Mouse (Mus musculus) small intestine, adult 2 months (tissue): ENCODE measurements around the gene Gm43552. TPM values are rescaled to one million over a fixed set of nuclear protein-coding genes. Genes with fewer than 3 reads are reported as not detected.

Source experiments
- H3K27ac ChIP-seq: fragments of 200-500 bp; 2 replicates; pipeline ENCODE4 v1.5.1; 2012; ENCODE audit warnings: low read depth, low read length, control low read depth, inconsistent platforms; ENCODE audit not compliant: insufficient read depth
- H3K27me3 ChIP-seq: fragments of 200-500 bp; 2 replicates; pipeline ENCODE4 v1.6.1; 2012; ENCODE audit warnings: mild to moderate bottlenecking, moderate library complexity, low read length, inconsistent platforms; ENCODE audit not compliant: control insufficient read depth, insufficient read depth
- H3K36me3 ChIP-seq: fragments of 200-500 bp; 2 replicates; pipeline ENCODE4 v1.6.1; 2012; ENCODE audit warnings: mild to moderate bottlenecking, low read length, control low read depth, inconsistent platforms; ENCODE audit not compliant: control insufficient read depth, insufficient read depth
- H3K4me1 ChIP-seq: fragments of 200-500 bp; 2 replicates; pipeline ENCODE4 v1.6.1; 2012; ENCODE audit warnings: low read length, inconsistent platforms, mixed read lengths; ENCODE audit not compliant: control insufficient read depth, insufficient read depth, insufficient read length
- H3K4me3 ChIP-seq: fragments of 200-500 bp; 2 replicates; pipeline ENCODE4 v1.5.1; 2012; ENCODE audit warnings: low read depth, mild to moderate bottlenecking, control low read depth, inconsistent platforms, low read length, moderate library complexity
- CTCF ChIP-seq: fragments of 200-500 bp; IDR thresholded peaks from 2 replicates; pipeline ENCODE4 v1.5.1; 2012; ENCODE audit warnings: low read depth, mild to moderate bottlenecking, control low read depth, inconsistent platforms, low read length, moderate library complexity, mixed read lengths; ENCODE audit not compliant: insufficient replicate concordance, insufficient read length; ENCODE audit errors: extremely low read depth
- POLR2A ChIP-seq: fragments of 200-500 bp; IDR thresholded peaks from 2 replicates; pipeline ENCODE4 v1.6.1; 2012; ENCODE audit warnings: low read depth, mild to moderate bottlenecking, control low read depth, inconsistent platforms, low read length, moderate library complexity
- WGBS: fragments of 180-500 bp; shearing (Covaris S2); methylation state at CpG from one replicate; pipeline ENCODE4 v1.1.7; 2018; 5-methylcytosine and 5-hydroxymethylcytosine counted together
- polyA plus RNA-seq: library from polyadenylated mRNA; depleted of rRNA; stranded (reverse); fragments of >200 nt; gene quantifications from 2 replicates; pipeline ENCODE4 v1.2.3, GENCODE M21; 2012

The Gm43552 gene
- polyA plus RNA-seq, 1 experiment, result 1.4 TPM

- TF ChIP-seq CTCF (no peak), POLR2A (no peak)
- Histone ChIP-seq H3K27me3 (no peaks in the 10 kb centered on the region), H3K27ac (no peak overlapping the region), H3K4me3 (no peak overlapping the region), H3K4me1 (no peaks in the 10 kb centered on the region), H3K36me3 (no peaks in the 10 kb centered on the region)
- 82% methylated on average over 1 of the region's 1 CpGs for WGBS
Observed at GRCm38 (mm10) chr5:65521803-65522202, 29.2 kb upstream of the Gm43552 start.

GRCm38 (mm10) chr5:65514635-65515278 is 22.1 kb upstream of the Gm43552 start:
- WGBS, result 10% methylated on average over 5 of the region's 5 CpGs
- Histone ChIP-seq H3K4me3 (no peak overlapping the region), H3K4me1 (no peaks in the 10 kb centered on the region), H3K36me3 (no peaks in the 10 kb centered on the region), H3K27me3 (no peaks in the 10 kb centered on the region), H3K27ac (peak overlapping the region; percentile 36; the same call in 1 of the 2 replicates)
- no peak for TF ChIP-seq CTCF
- TF ChIP-seq POLR2A, result no peak

GRCm38 (mm10) chr5:65513506-65513905 is 20.9 kb upstream of the Gm43552 start:
- Histone ChIP-seq H3K4me1 (no peaks in the 10 kb centered on the region), H3K36me3 (no peaks in the 10 kb centered on the region), H3K27ac (no peak overlapping the region), H3K27me3 (no peaks in the 10 kb centered on the region), H3K4me3 (no peak overlapping the region)
- TF ChIP-seq POLR2A (no peak), CTCF (no peak)
- WGBS, result 26% methylated on average over 3 of the region's 3 CpGs

- H3K36me3 ChIP-seq, result no peaks in the 10 kb centered on the region
- H3K27me3 ChIP-seq, result no peaks in the 10 kb centered on the region
- H3K27ac ChIP-seq, result no peak overlapping the region
- WGBS, result 76% methylated on average over 8 of the region's 8 CpGs
- H3K4me3 ChIP-seq, result no peak overlapping the region
- TF ChIP-seq POLR2A (no peak), CTCF (no peak)
- H3K4me1 ChIP-seq, result no peaks in the 10 kb centered on the region
Observed at GRCm38 (mm10) chr5:65508395-65508794, 15.8 kb upstream of the Gm43552 start.

- Histone ChIP-seq H3K36me3 (no peaks in the 10 kb centered on the region), H3K4me3 (no peak overlapping the region), H3K4me1 (no peaks in the 10 kb centered on the region), H3K27me3 (no peaks in the 10 kb centered on the region), H3K27ac (no peak overlapping the region)
- TF ChIP-seq POLR2A, result no peak
- TF ChIP-seq CTCF, result no peak
- WGBS, result 18% methylated on average over 8 of the region's 8 CpGs
Observed at GRCm38 (mm10) chr5:65505786-65506185, 13.2 kb upstream of the Gm43552 start.

GRCm38 (mm10) chr5:65501407-65501806 is 8.8 kb upstream of the Gm43552 start:
- 40% methylated on average over 9 of the region's 9 CpGs for WGBS
- Histone ChIP-seq H3K36me3 (no peaks in the 10 kb centered on the region), H3K27me3 (no peaks in the 10 kb centered on the region), H3K4me1 (no peaks in the 10 kb centered on the region), H3K27ac (no peak overlapping the region), H3K4me3 (no peak overlapping the region)
- no peak for TF ChIP-seq POLR2A
- no peak for TF ChIP-seq CTCF

GRCm38 (mm10) chr5:65500231-65500630 is 7.6 kb upstream of the Gm43552 start:
- Histone ChIP-seq H3K27ac (no peak overlapping the region), H3K36me3 (no peaks in the 10 kb centered on the region), H3K4me3 (no peak overlapping the region), H3K4me1 (no peaks in the 10 kb centered on the region), H3K27me3 (no peaks in the 10 kb centered on the region)
- TF ChIP-seq CTCF (no peak), POLR2A (no peak)
- 84% methylated on average over 7 of the region's 7 CpGs for WGBS
